21 mouse cellular contexts compared by ENCODE assay signal in genomic region chr3:61216562-61216961, GRCm38 (mm10).
DNase-seq lines count a peak whose midpoint lies in the region; ATAC-seq and TF ChIP-seq lines count a peak whose summit lies in the region.
"Had no signal": no experiment of that assay in that cellular context is flagged by ENCODE, and none has a peak within 500 bp of the region (broad histone marks: within the 10 kb centered on the region; RNA-seq: fewer than 3 reads in every experiment).

No protein-coding gene starts in this region.

- no peaks in the 10 kb centered on the region for H3K4me1 ChIP-seq in hindbrain, postnatal 0 days (ENCODE audit: insufficient read depth, low read length)
- H3K4me1 ChIP-seq in hindbrain, embryonic 16.5 days (ENCODE audit: control insufficient read depth, insufficient read depth, low read depth, low read length), result no peaks in the 10 kb centered on the region
- H3K4me1 ChIP-seq: embryonic facial prominence, embryonic 12.5 days; limb, embryonic 15.5 days; midbrain, embryonic 13.5 days; neural tube, embryonic 15.5 days had no signal

- no peak overlapping the region for H3K9ac ChIP-seq in hindbrain, postnatal 0 days (replicated peaks; ENCODE audit: low read length)
- H3K9ac ChIP-seq in hindbrain, embryonic 16.5 days (ENCODE audit: low read depth, low read length), result no peak overlapping the region
- H3K9ac ChIP-seq: embryonic facial prominence, embryonic 12.5 days; heart, embryonic 13.5 days; hindbrain, embryonic 14.5 days; limb, embryonic 15.5 days; midbrain, embryonic 13.5 days; neural tube, embryonic 15.5 days had no signal

- H3K36me3 ChIP-seq in hindbrain, postnatal 0 days (ENCODE audit: insufficient read depth, low read length), result no peaks in the 10 kb centered on the region
- no peaks in the 10 kb centered on the region for H3K36me3 ChIP-seq in hindbrain, embryonic 16.5 days (ENCODE audit: control insufficient read depth, insufficient read depth, low read length)
- H3K36me3 ChIP-seq: embryonic facial prominence, embryonic 12.5 days; heart, embryonic 13.5 days; limb, embryonic 15.5 days; midbrain, embryonic 13.5 days; neural tube, embryonic 15.5 days had no signal

- peak; percentile 5 for DNase-seq in hindbrain, postnatal 0 days (ENCODE audit: low spot score)
- DNase-seq in 416B (ENCODE audit: low read depth), result peak; percentile 46
- DNase-seq in fibroblast of lung, adult 2 months (ENCODE audit: low read depth), result peak; percentile 65
- DNase-seq in mesoderm, embryonic 11.5 days (ENCODE audit: low read depth, low spot score), result peak; percentile 4
- no peak for DNase-seq in embryo, embryonic 10.5 days (ENCODE audit: low spot score)
- DNase-seq in heart, adult 9 months (ENCODE audit: low spot score in 2 of 2), result no peak
- DNase-seq: adrenal gland, postnatal 10 days; cerebellum, postnatal 25 days; gastrocnemius, adult 2 months; heart, adult 11 months; spleen, adult 18-20 months; thymus, postnatal 25 days had no signal

- WGBS in hindbrain, postnatal 0 days, result 34% methylated on average over 4 of the region's 4 CpGs
- WGBS in hindbrain, embryonic 16.5 days, result 52% methylated on average over 4 of the region's 4 CpGs

- H3K27ac ChIP-seq in hindbrain, postnatal 0 days, result no peak overlapping the region
- no peak overlapping the region for H3K27ac ChIP-seq in hindbrain, embryonic 16.5 days (ENCODE audit: low read depth, low read length)
- H3K27ac ChIP-seq: embryonic facial prominence, embryonic 12.5 days; gastrocnemius, adult 2 months; heart, embryonic 13.5 days; hindbrain, embryonic 14.5 days; limb, embryonic 15.5 days; midbrain, embryonic 13.5 days; neural tube, embryonic 15.5 days had no signal

- no peaks in the 10 kb centered on the region for H3K9me3 ChIP-seq in hindbrain, postnatal 0 days (ENCODE audit: low read length)
- H3K9me3 ChIP-seq in hindbrain, embryonic 16.5 days (ENCODE audit: control insufficient read depth, low read length), result no peaks in the 10 kb centered on the region
- H3K9me3 ChIP-seq: embryonic facial prominence, embryonic 12.5 days; heart, embryonic 13.5 days; limb, embryonic 15.5 days; midbrain, embryonic 13.5 days; neural tube, embryonic 15.5 days had no signal

- no peaks in the 10 kb centered on the region for H3K27me3 ChIP-seq in hindbrain, postnatal 0 days (ENCODE audit: insufficient read depth, low read length)
- H3K27me3 ChIP-seq in hindbrain, embryonic 16.5 days (replicated peaks; ENCODE audit: control insufficient read depth, insufficient read depth, low read length), result no peaks in the 10 kb centered on the region
- H3K27me3 ChIP-seq: embryonic facial prominence, embryonic 12.5 days; heart, embryonic 13.5 days; limb, embryonic 15.5 days; midbrain, embryonic 13.5 days; neural tube, embryonic 15.5 days had no signal

- H3K4me2 ChIP-seq in hindbrain, postnatal 0 days (ENCODE audit: low read depth, low read length), result no peak overlapping the region
- H3K4me2 ChIP-seq in hindbrain, embryonic 16.5 days (ENCODE audit: low read length), result no peak overlapping the region
- H3K4me2 ChIP-seq: embryonic facial prominence, embryonic 12.5 days; heart, embryonic 13.5 days; hindbrain, embryonic 14.5 days; limb, embryonic 15.5 days; midbrain, embryonic 13.5 days; neural tube, embryonic 15.5 days had no signal

- no peak overlapping the region for H3K4me3 ChIP-seq in hindbrain, postnatal 0 days (ENCODE audit: low read length)
- no peak overlapping the region for H3K4me3 ChIP-seq in hindbrain, embryonic 16.5 days (ENCODE audit: low read length)
- H3K4me3 ChIP-seq: embryonic facial prominence, embryonic 12.5 days; gastrocnemius, adult 2 months; heart, embryonic 13.5 days; limb, embryonic 15.5 days; midbrain, embryonic 13.5 days; neural tube, embryonic 15.5 days had no signal

- ATAC-seq in hindbrain, postnatal 0 days, result 0 out of 2 replicates have a peak, but pooled peaks have one; percentile 55
- no peak; the same call in 1 of the 2 replicates for ATAC-seq in hindbrain, embryonic 16.5 days
- ATAC-seq: intestine, embryonic 16.5 days; midbrain, embryonic 13.5 days; Patski had no signal

- no peak for TF ChIP-seq CTCF in hindbrain, postnatal 0 days (IDR thresholded peaks at IDR 0.05; ENCODE audit: low read depth)

Comparison
In these comparisons a context has a peak if more than half of its experiments do, and no peak if none do; other contexts are left out.
1. DNase-seq: peak in hindbrain, postnatal 0 days (single experiment), 416B (single experiment), fibroblast of lung, adult 2 months (single experiment) and mesoderm, embryonic 11.5 days (single experiment); none in embryo, embryonic 10.5 days (single experiment) and heart, adult 9 months (0 of 2).